Mouse (Mus musculus): ENCODE measurements around the gene Vgll4.

Gene Vgll4

GRCm38 (mm10) chr6:114833058-114833685 lies 136.6 kb downstream of the Vgll4 start:
- no peak for DNase-seq

- DNase-seq = no peak
Observed at GRCm38 (mm10) chr6:114831807-114832206, 138.0 kb downstream of the Vgll4 start.

- no peak for DNase-seq
Observed at GRCm38 (mm10) chr6:114829660-114830438, 139.9 kb downstream of the Vgll4 start.

GRCm38 (mm10) chr6:114826889-114827288 lies 142.9 kb downstream of the Vgll4 start:
- no peak for DNase-seq

GRCm38 (mm10) chr6:114821646-114822045 lies 148.1 kb downstream of the Vgll4 start:
- no peak for DNase-seq

GRCm38 (mm10) chr6:114819971-114820481 lies 149.8 kb downstream of the Vgll4 start:
- DNase-seq = no peak

GRCm38 (mm10) chr6:114818471-114818870 lies 151.3 kb downstream of the Vgll4 start:
- DNase-seq = no peak

- DNase-seq = no peak
Observed at GRCm38 (mm10) chr6:114817948-114818347, 151.8 kb downstream of the Vgll4 start.

- peak; percentile 70 for DNase-seq
Observed at GRCm38 (mm10) chr6:114814882-114815650, 154.7 kb downstream of the Vgll4 start.

GRCm38 (mm10) chr6:114814199-114814881 lies 155.5 kb downstream of the Vgll4 start:
- no peak for DNase-seq

GRCm38 (mm10) chr6:114812779-114813178 lies 157.0 kb downstream of the Vgll4 start:
- no peak for DNase-seq

GRCm38 (mm10) chr6:114812322-114812721 lies 157.5 kb downstream of the Vgll4 start:
- no peak for DNase-seq

Data from thymus, postnatal 4 days (tissue).